Mouse (Mus musculus): ENCODE data around the gene Cldn7. TPM values are rescaled to one million over a fixed set of nuclear protein-coding genes. Genes with fewer than 3 reads are reported as not detected.

The Cldn7 gene
- polyA plus RNA-seq, 1 experiment, result not detected

- TF ChIP-seq POLR2AphosphoS2 (IDR thresholded peaks at IDR 0.05; ENCODE audit: insufficient read length, low read depth), result no peak
- TF ChIP-seq USF1 (IDR thresholded peaks at IDR 0.05; ENCODE audit: low read depth), result no peak
- no peak for TF ChIP-seq TCF3 (IDR thresholded peaks at IDR 0.05; ENCODE audit: insufficient read length, low read depth)
- no peak overlapping the region for H3ac ChIP-seq (ENCODE audit: control insufficient read depth, insufficient read length)
- H3K4me2 ChIP-seq (ENCODE audit: low read depth), result peak overlapping the region; percentile 95
- H3K79me2 ChIP-seq (ENCODE audit: control insufficient read depth, insufficient read depth), result peaks cover 51% of the 10 kb centered on the region
- peaks cover 33% of the 10 kb centered on the region for H3K36me3 ChIP-seq (ENCODE audit: control insufficient read depth, insufficient read depth)
- no peaks in the 10 kb centered on the region for H3K27me3 ChIP-seq (ENCODE audit: control insufficient read depth, insufficient read depth, insufficient read length)
- peak overlapping the region; percentile 72 for H3K4me3 ChIP-seq
Observed at GRCm38 (mm10) chr11:70001865-70002264, 37.3 kb downstream of the Cldn7 start.

- Histone ChIP-seq H3K4me3 (no peak overlapping the region), H3K79me2 (ENCODE audit: control insufficient read depth, insufficient read depth) (peaks cover 50% of the 10 kb centered on the region), H3K4me2 (ENCODE audit: low read depth) (peak overlapping the region; percentile 95), H3K27me3 (ENCODE audit: control insufficient read depth, insufficient read depth, insufficient read length) (no peaks in the 10 kb centered on the region), H3K36me3 (ENCODE audit: control insufficient read depth, insufficient read depth) (peaks cover 35% of the 10 kb centered on the region), H3ac (ENCODE audit: control insufficient read depth, insufficient read length) (no peak overlapping the region)
- no peak for TF ChIP-seq MYOD1 (IDR thresholded peaks at IDR 0.05; ENCODE audit: control insufficient read depth in 1 of 3, insufficient read length in 2 of 3, low read depth in 2 of 3)
- TF ChIP-seq USF1 (IDR thresholded peaks at IDR 0.05; ENCODE audit: low read depth), result no peak
- TF ChIP-seq SRF (IDR thresholded peaks at IDR 0.05; ENCODE audit: control insufficient read depth, insufficient read length, low read depth), result no peak
- TF ChIP-seq MYOG (IDR thresholded peaks at IDR 0.05; ENCODE audit: control insufficient read depth in 1 of 3, insufficient read depth in 1 of 3, insufficient read length in 2 of 3, low read depth in 2 of 3), result no peak
- no peak for TF ChIP-seq TCF12 (IDR thresholded peaks at IDR 0.05; ENCODE audit: insufficient read depth, poor library complexity, severe bottlenecking)
- TF ChIP-seq POLR2A (IDR thresholded peaks at IDR 0.05; ENCODE audit: insufficient read length, low read depth), result no peak
- no peak for TF ChIP-seq MAX (IDR thresholded peaks at IDR 0.05; ENCODE audit: low read depth)
- TF ChIP-seq TCF3 (IDR thresholded peaks at IDR 0.05; ENCODE audit: insufficient read length, low read depth), result no peak
- TF ChIP-seq E2F4 (IDR thresholded peaks at IDR 0.05; ENCODE audit: insufficient read depth), result no peak
- no peak for TF ChIP-seq CEBPB (IDR thresholded peaks at IDR 0.05; ENCODE audit: insufficient read depth, poor library complexity, severe bottlenecking)
Observed at GRCm38 (mm10) chr11:70002471-70002870, 37.9 kb downstream of the Cldn7 start.

DNA sequence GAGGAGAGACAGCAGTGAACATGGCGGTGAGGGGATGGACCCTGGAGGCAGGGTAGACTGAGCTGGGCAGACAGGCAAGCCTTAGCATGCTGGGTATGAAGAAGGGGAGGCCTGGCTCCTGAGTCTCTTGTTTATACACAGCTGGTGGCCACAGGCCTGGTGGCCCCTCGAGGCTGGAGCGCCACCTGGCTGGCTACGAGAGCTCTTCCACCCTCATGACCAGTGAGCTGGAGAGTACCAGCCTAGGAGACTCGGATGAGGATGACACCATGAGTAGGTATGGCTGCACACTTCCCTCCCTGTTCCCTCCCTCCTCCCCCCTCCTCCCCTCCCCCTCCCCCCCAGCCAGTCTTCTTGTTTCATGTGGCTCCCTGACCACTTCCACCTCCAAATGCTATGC is 40.9 kb downstream of the Cldn7 start:
- H3K4me3 ChIP-seq, result no peak overlapping the region
- H3K36me3 ChIP-seq (ENCODE audit: control insufficient read depth, insufficient read depth), result peaks cover 25% of the 10 kb centered on the region
- no peak overlapping the region for H3ac ChIP-seq (ENCODE audit: control insufficient read depth, insufficient read length)
- no peak overlapping the region for H3K4me2 ChIP-seq (ENCODE audit: low read depth)
- TF ChIP-seq MYOD1 (IDR thresholded peaks at IDR 0.05; ENCODE audit: control insufficient read depth in 1 of 3, insufficient read length in 2 of 3, low read depth in 2 of 3) (no peak), CEBPB (IDR thresholded peaks at IDR 0.05; ENCODE audit: insufficient read depth, poor library complexity, severe bottlenecking) (no peak), E2F4 (IDR thresholded peaks at IDR 0.05; ENCODE audit: insufficient read depth) (no peak), MAX (IDR thresholded peaks at IDR 0.05; ENCODE audit: low read depth) (no peak), TCF12 (IDR thresholded peaks at IDR 0.05; ENCODE audit: insufficient read depth, poor library complexity, severe bottlenecking) (no peak), POLR2A (IDR thresholded peaks at IDR 0.05; ENCODE audit: insufficient read length, low read depth) (no peak), MYOG (IDR thresholded peaks at IDR 0.05; ENCODE audit: control insufficient read depth in 1 of 3, insufficient read depth in 1 of 3, insufficient read length in 2 of 3, low read depth in 2 of 3) (no peak), TCF3 (IDR thresholded peaks at IDR 0.05; ENCODE audit: insufficient read length, low read depth) (no peak)
- no peaks in the 10 kb centered on the region for H3K27me3 ChIP-seq (ENCODE audit: control insufficient read depth, insufficient read depth, insufficient read length)
- peaks cover 38% of the 10 kb centered on the region for H3K79me2 ChIP-seq (ENCODE audit: control insufficient read depth, insufficient read depth)

DNA sequence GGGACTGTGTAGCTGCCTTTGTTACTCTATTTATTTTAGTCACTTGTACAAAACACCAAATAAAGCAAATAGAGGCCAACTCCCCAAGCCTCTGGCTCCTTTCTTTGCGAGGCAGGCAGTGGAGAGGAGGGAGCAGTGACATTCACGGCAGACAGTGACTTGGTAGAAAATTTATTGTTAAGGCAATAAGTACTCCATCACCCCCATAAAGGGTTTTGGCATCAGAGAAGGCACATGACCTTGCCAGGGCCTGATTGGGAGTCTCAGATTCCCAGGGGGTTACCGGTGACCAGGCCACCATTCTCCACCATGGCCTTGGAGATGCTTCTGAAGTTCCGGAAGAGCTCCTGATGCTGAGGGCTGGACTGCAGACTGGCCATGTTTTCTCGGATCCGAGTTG is 45.5 kb downstream of the Cldn7 start:
- no peak overlapping the region for H3ac ChIP-seq (ENCODE audit: control insufficient read depth, insufficient read length)
- peaks cover 48% of the 10 kb centered on the region for H3K36me3 ChIP-seq (ENCODE audit: control insufficient read depth, insufficient read depth)
- no peak overlapping the region for H3K4me3 ChIP-seq
- no peak overlapping the region for H3K4me2 ChIP-seq (ENCODE audit: low read depth)
- no peaks in the 10 kb centered on the region for H3K79me2 ChIP-seq (ENCODE audit: control insufficient read depth, insufficient read depth)
- H3K27me3 ChIP-seq (ENCODE audit: control insufficient read depth, insufficient read depth, insufficient read length), result no peaks in the 10 kb centered on the region
- no peak for TF ChIP-seq USF1 (IDR thresholded peaks at IDR 0.05; ENCODE audit: low read depth)
- TF ChIP-seq TCF3 (IDR thresholded peaks at IDR 0.05; ENCODE audit: insufficient read length, low read depth), result no peak
- no peak for TF ChIP-seq POLR2A (IDR thresholded peaks at IDR 0.05; ENCODE audit: insufficient read length, low read depth)

- TF ChIP-seq USF1 (IDR thresholded peaks at IDR 0.05; ENCODE audit: low read depth) (no peak), POLR2A (IDR thresholded peaks at IDR 0.05; ENCODE audit: insufficient read length, low read depth) (no peak), POLR2AphosphoS2 (IDR thresholded peaks at IDR 0.05; ENCODE audit: insufficient read length, low read depth) (no peak), MYOG (IDR thresholded peaks at IDR 0.05; ENCODE audit: control insufficient read depth in 1 of 3, insufficient read depth in 1 of 3, insufficient read length in 2 of 3, low read depth in 2 of 3) (no peak), REST (IDR thresholded peaks at IDR 0.05; ENCODE audit: insufficient read depth, insufficient read length) (no peak), SRF (IDR thresholded peaks at IDR 0.05; ENCODE audit: control insufficient read depth, insufficient read length, low read depth) (no peak), MAX (IDR thresholded peaks at IDR 0.05; ENCODE audit: low read depth) (no peak), E2F4 (IDR thresholded peaks at IDR 0.05; ENCODE audit: insufficient read depth) (no peak), TCF12 (IDR thresholded peaks at IDR 0.05; ENCODE audit: insufficient read depth, poor library complexity, severe bottlenecking) (no peak)
- Histone ChIP-seq H3K4me2 (ENCODE audit: low read depth) (no peak overlapping the region), H3K27me3 (ENCODE audit: control insufficient read depth, insufficient read depth, insufficient read length) (no peaks in the 10 kb centered on the region), H3K79me2 (ENCODE audit: control insufficient read depth, insufficient read depth) (no peaks in the 10 kb centered on the region), H3K36me3 (ENCODE audit: control insufficient read depth, insufficient read depth) (peaks cover 43% of the 10 kb centered on the region), H3ac (ENCODE audit: control insufficient read depth, insufficient read length) (no peak overlapping the region), H3K4me3 (no peak overlapping the region)
Observed at GRCm38 (mm10) chr11:70010548-70010947, 46.0 kb downstream of the Cldn7 start.
